ENCODE assay signal across 29 mouse cellular contexts in the genomic region with DNA sequence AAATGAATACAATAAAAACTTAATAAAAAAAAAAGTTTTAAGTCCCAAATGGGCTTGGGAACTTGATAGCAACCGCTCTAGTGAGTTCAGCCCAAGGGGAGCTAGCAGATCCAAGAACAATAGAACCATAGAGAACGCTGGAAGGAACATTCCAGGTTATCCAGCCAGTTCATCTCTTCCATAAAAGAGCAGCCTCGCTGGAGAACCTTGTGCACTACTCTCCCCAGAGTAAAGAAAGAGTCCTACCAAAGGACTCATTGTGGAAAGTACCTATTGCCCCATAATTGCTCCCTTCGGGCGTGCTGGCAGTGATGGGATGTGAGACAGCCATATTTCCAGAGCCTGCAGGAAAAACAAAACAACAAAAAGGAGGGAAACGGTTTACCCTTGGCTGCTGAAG.
DNase-seq lines count a peak whose midpoint lies in the region; ATAC-seq and TF ChIP-seq lines count a peak whose summit lies in the region.
"Had no signal": no experiment of that assay in that cellular context is flagged by ENCODE, and none has a peak within 500 bp of the region (broad histone marks: within the 10 kb centered on the region; RNA-seq: fewer than 3 reads in every experiment).

No protein-coding gene starts in this region.

- no peak overlapping the region for H3K9ac ChIP-seq in kidney, embryonic 14.5 days (ENCODE audit: low read depth, low read length)
- H3K9ac ChIP-seq in stomach, embryonic 15.5 days, result no peak overlapping the region
- H3K9ac ChIP-seq: embryonic facial prominence, embryonic 13.5 days; heart, embryonic 12.5 days; hindbrain, embryonic 13.5 days; liver, embryonic 14.5 days; lung, embryonic 14.5 days; midbrain, embryonic 15.5 days; neural tube, embryonic 15.5 days had no signal

- WGBS in kidney, embryonic 14.5 days, result 52% methylated on average over 6 of the region's 6 CpGs
- WGBS in stomach, embryonic 15.5 days, result 83% methylated on average over 6 of the region's 6 CpGs
- 68% methylated on average over 6 of the region's 6 CpGs for WGBS in embryonic facial prominence, embryonic 10.5 days

- no peaks in the 10 kb centered on the region for H3K27me3 ChIP-seq in kidney, embryonic 14.5 days (ENCODE audit: control insufficient read depth, insufficient read depth, low read length)
- H3K27me3 ChIP-seq in stomach, embryonic 15.5 days (replicated peaks), result no peaks in the 10 kb centered on the region
- H3K27me3 ChIP-seq in embryonic facial prominence, embryonic 10.5 days (replicated peaks; ENCODE audit: low read depth, poor library complexity, severe bottlenecking), result no peaks in the 10 kb centered on the region
- H3K27me3 ChIP-seq: embryonic facial prominence, embryonic 13.5 days; heart, embryonic 12.5 days; hindbrain, embryonic 13.5 days; midbrain, embryonic 15.5 days; neural tube, embryonic 15.5 days had no signal

- H3K36me3 ChIP-seq in kidney, embryonic 14.5 days (ENCODE audit: control insufficient read depth, insufficient read depth, low read length), result no peaks in the 10 kb centered on the region
- no peaks in the 10 kb centered on the region for H3K36me3 ChIP-seq in stomach, embryonic 15.5 days
- no peaks in the 10 kb centered on the region for H3K36me3 ChIP-seq in embryonic facial prominence, embryonic 10.5 days (replicated peaks)
- H3K36me3 ChIP-seq: embryonic facial prominence, embryonic 13.5 days; heart, embryonic 12.5 days; hindbrain, embryonic 13.5 days; midbrain, embryonic 10.5 days; midbrain, embryonic 15.5 days; neural tube, embryonic 15.5 days had no signal

- no peak overlapping the region for H3K4me2 ChIP-seq in kidney, embryonic 14.5 days (replicated peaks; ENCODE audit: low read depth, low read length)
- no peak overlapping the region for H3K4me2 ChIP-seq in stomach, embryonic 15.5 days
- H3K4me2 ChIP-seq: embryonic facial prominence, embryonic 13.5 days; heart, embryonic 12.5 days; hindbrain, embryonic 13.5 days; lung, embryonic 14.5 days; midbrain, embryonic 15.5 days; neural tube, embryonic 15.5 days had no signal

- H3K4me1 ChIP-seq in kidney, embryonic 14.5 days (ENCODE audit: control insufficient read depth, insufficient read depth, low read length), result peaks cover 6% of the 10 kb centered on the region; the same call in 1 of the 2 replicates
- no peaks in the 10 kb centered on the region for H3K4me1 ChIP-seq in stomach, embryonic 15.5 days
- H3K4me1 ChIP-seq in embryonic facial prominence, embryonic 10.5 days, result no peaks in the 10 kb centered on the region
- H3K4me1 ChIP-seq: embryonic facial prominence, embryonic 13.5 days; hindbrain, embryonic 13.5 days; midbrain, embryonic 10.5 days; midbrain, embryonic 15.5 days; neural tube, embryonic 15.5 days had no signal

- peak overlapping the region; percentile 48; the same call in 1 of the 2 replicates for H3K27ac ChIP-seq in kidney, embryonic 14.5 days (ENCODE audit: low read depth, low read length)
- peak overlapping the region; percentile 66 for H3K27ac ChIP-seq in left cerebral cortex, adult 2 months
- H3K27ac ChIP-seq in stomach, embryonic 15.5 days, result peak overlapping the region; percentile 64; the same call in 1 of the 2 replicates
- H3K27ac ChIP-seq in embryonic facial prominence, embryonic 10.5 days (replicated peaks), result no peak overlapping the region
- H3K27ac ChIP-seq: embryonic facial prominence, embryonic 13.5 days; hindbrain, embryonic 13.5 days; liver, embryonic 14.5 days; midbrain, embryonic 10.5 days; midbrain, embryonic 15.5 days; neural tube, embryonic 15.5 days had no signal

- no peak for ATAC-seq in kidney, embryonic 14.5 days (ENCODE audit: low FRiP score, low TSS enrichment)
- no peak for ATAC-seq in stomach, embryonic 15.5 days (ENCODE audit: insufficient read depth, low FRiP score, low read depth)
- ATAC-seq: forebrain, embryonic 16.5 days; intestine, embryonic 16.5 days; midbrain, embryonic 15.5 days had no signal

- intact Hi-C loops in left cerebral cortex, adult 2 months (cut with DNase I), result loop anchor here (5.0 kb wide), 1 partner anchor 63 kb away; the partner anchor contains the start of gene Sidt1
- intact Hi-C loops in left cerebral cortex, postnatal 10 days (cut with DNase I), result no loop called here

- no peak for DNase-seq in kidney, adult 18-20 months
- DNase-seq in left cerebral cortex, adult 2 months (ENCODE audit: extremely low spot score in 1 of 2, low spot score in 2 of 2), result no peak
- no peak for DNase-seq in left cerebral cortex, postnatal 10 days (ENCODE audit: extremely low spot score in 1 of 2, low spot score in 2 of 2)
- DNase-seq in embryonic facial prominence, embryonic 10.5 days (ENCODE audit: low spot score), result no peak
- DNase-seq: B cell, adult 2 months; cerebellum, adult 11 months; cerebellum, adult 9-10 months; cerebellum, postnatal 36 days; embryo, embryonic 11 days; gastrocnemius, postnatal 10 days; heart, postnatal 4 days; kidney, postnatal 25 days; liver; lung, embryonic 14.5 days; retina, postnatal 1 day; right cerebral cortex, postnatal 14 days; thymus, adult 2 months; thymus, postnatal 4 days had no signal

- H3K9me3 ChIP-seq in kidney, embryonic 14.5 days (ENCODE audit: control insufficient read depth, low read length), result no peaks in the 10 kb centered on the region
- no peaks in the 10 kb centered on the region for H3K9me3 ChIP-seq in stomach, embryonic 15.5 days
- H3K9me3 ChIP-seq in embryonic facial prominence, embryonic 10.5 days, result no peaks in the 10 kb centered on the region
- H3K9me3 ChIP-seq: embryonic facial prominence, embryonic 13.5 days; heart, embryonic 12.5 days; hindbrain, embryonic 13.5 days; midbrain, embryonic 10.5 days; midbrain, embryonic 15.5 days; neural tube, embryonic 15.5 days had no signal

- no peak for TF ChIP-seq CTCF in left cerebral cortex, adult 2 months (IDR thresholded peaks at IDR 0.05)

- H3K4me3 ChIP-seq in kidney, embryonic 14.5 days (ENCODE audit: low read length), result no peak overlapping the region
- no peak overlapping the region for H3K4me3 ChIP-seq in left cerebral cortex, adult 2 months
- H3K4me3 ChIP-seq in stomach, embryonic 15.5 days (replicated peaks), result no peak overlapping the region
- H3K4me3 ChIP-seq in embryonic facial prominence, embryonic 10.5 days, result no peak overlapping the region
- H3K4me3 ChIP-seq: embryonic facial prominence, embryonic 13.5 days; heart, embryonic 12.5 days; hindbrain, embryonic 13.5 days; midbrain, embryonic 10.5 days; midbrain, embryonic 15.5 days; neural tube, embryonic 15.5 days had no signal
